Mouse (Mus musculus) thymus, adult 2 months (tissue): Measurements from ENCODE around the gene Ankrd11. TPM values are rescaled to one million over a fixed set of nuclear protein-coding genes. Genes with fewer than 3 reads are reported as not detected.
"Not testable (repeated sequence)": the region's sequence is repeated elsewhere in the genome, so short reads cannot be mapped to it uniquely, and the experiment has no call there.

Experiments used
- DNase-seq: peaks from one replicate; pipeline ENCODE4 v3.0.0; 2021
- H3K27ac ChIP-seq: fragments of 200-500 bp; 2 replicates; pipeline ENCODE4 v1.5.1; 2012; ENCODE audit warnings: low read length, control low read depth; ENCODE audit not compliant: control insufficient read depth, insufficient read depth
- H3K27me3 ChIP-seq: fragments of 200-500 bp; 2 replicates; pipeline ENCODE4 v1.6.1; 2012; ENCODE audit warnings: mild to moderate bottlenecking, low read length, moderate library complexity, mixed read lengths; ENCODE audit not compliant: control insufficient read depth, insufficient read depth
- H3K36me3 ChIP-seq: fragments of 200-500 bp; 2 replicates; pipeline ENCODE4 v1.6.1; 2012; ENCODE audit warnings: mild to moderate bottlenecking, low read length, moderate library complexity; ENCODE audit not compliant: control insufficient read depth, insufficient read depth
- H3K4me1 ChIP-seq: fragments of 200-500 bp; replicated peaks from 2 replicates; pipeline ENCODE4 v1.6.1; 2012; ENCODE audit warnings: low read length; ENCODE audit not compliant: control insufficient read depth, insufficient read depth
- H3K4me3 ChIP-seq: fragments of 200-500 bp; 2 replicates; pipeline ENCODE4 v1.5.1; 2012; ENCODE audit warnings: mild to moderate bottlenecking, low read length, control low read depth, moderate library complexity; ENCODE audit not compliant: control insufficient read depth, insufficient read depth
- CTCF ChIP-seq: fragments of 200-500 bp; IDR thresholded peaks from 2 replicates; pipeline ENCODE4 v1.5.1; 2012; ENCODE audit warnings: mild to moderate bottlenecking, control low read depth, low read length, moderate library complexity, borderline replicate concordance; ENCODE audit not compliant: control insufficient read depth, poor library complexity, insufficient read depth; ENCODE audit errors: extremely low read depth
- POLR2A ChIP-seq: fragments of 200-500 bp; IDR thresholded peaks from 2 replicates; pipeline ENCODE4 v1.6.1; 2012; ENCODE audit warnings: mild to moderate bottlenecking, low read length, control low read depth, moderate library complexity; ENCODE audit not compliant: control insufficient read depth, poor library complexity, insufficient read depth; ENCODE audit errors: extremely low read depth
- WGBS: fragments of 180-500 bp; shearing (Covaris S2); methylation state at CpG from one replicate; pipeline ENCODE4 v1.1.7; 2018; 5-methylcytosine and 5-hydroxymethylcytosine counted together
- polyA plus RNA-seq: library from polyadenylated mRNA; depleted of rRNA; stranded (reverse); fragments of >200 nt; gene quantifications from 2 replicates; pipeline ENCODE4 v1.2.3, GENCODE M21; 2012

The Ankrd11 gene
- polyA plus RNA-seq, 1 experiment: 118 TPM

DNA sequence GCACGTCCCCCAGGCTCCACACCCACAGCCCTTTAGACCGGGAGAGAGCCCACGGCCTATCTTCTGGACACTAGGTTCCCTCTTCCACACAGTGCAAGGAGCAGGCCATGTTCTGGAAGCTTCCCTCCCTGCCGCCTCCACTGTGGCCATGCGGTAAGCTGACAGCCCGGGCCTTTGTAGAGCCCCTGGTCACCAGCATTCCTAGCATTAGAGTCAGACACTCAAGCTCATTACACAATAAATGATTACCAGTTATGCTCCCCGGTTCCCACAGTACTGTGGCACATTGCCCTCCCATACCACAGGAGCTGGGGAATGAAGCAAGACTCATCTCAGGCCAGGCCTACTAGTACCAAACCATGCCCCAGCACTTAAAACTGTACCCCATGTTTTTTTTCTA lies 6.3 kb upstream of the Ankrd11 start:
- Histone ChIP-seq H3K36me3 (no peaks in the 10 kb centered on the region), H3K4me1 (peaks cover 7% of the 10 kb centered on the region), H3K27ac (no peak overlapping the region), H3K4me3 (no peak overlapping the region), H3K27me3 (no peaks in the 10 kb centered on the region)
- WGBS: 95% methylated on average over 7 of the region's 7 CpGs
- TF ChIP-seq POLR2A (no peak), CTCF (no peak)
- DNase-seq: no peak

GRCm38 (mm10) chr8:123047827-123048226 lies 5.8 kb upstream of the Ankrd11 start:
- TF ChIP-seq CTCF (no peak), POLR2A (no peak)
- Histone ChIP-seq H3K27me3 (no peaks in the 10 kb centered on the region), H3K4me1 (peaks cover 9% of the 10 kb centered on the region), H3K27ac (no peak overlapping the region), H3K4me3 (no peak overlapping the region), H3K36me3 (no peaks in the 10 kb centered on the region)
- DNase-seq: no peak
- WGBS: 97% methylated on average over 7 of the region's 7 CpGs

DNA sequence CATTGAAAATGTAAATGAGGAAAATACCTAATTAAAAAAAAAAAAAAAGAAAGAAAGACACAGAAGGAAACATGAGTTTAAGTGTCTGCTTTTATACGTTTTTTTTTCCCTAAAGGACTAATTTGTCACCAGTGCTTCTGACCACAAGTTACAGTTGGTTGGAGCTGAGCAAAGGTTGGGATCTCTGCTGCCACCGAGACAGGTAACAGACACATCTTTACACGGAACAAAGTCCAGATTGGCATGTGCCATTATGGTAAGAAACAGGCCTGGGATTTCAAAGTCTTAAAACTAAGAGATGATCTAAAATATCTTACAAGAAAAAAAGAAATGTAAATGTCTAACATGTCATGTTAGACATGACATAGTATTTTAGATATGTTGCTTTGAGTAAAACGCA lies 4.6 kb upstream of the Ankrd11 start:
- no peak for DNase-seq
- TF ChIP-seq POLR2A (no peak), CTCF (no peak)
- Histone ChIP-seq H3K27me3 (no peaks in the 10 kb centered on the region), H3K4me3 (no peak overlapping the region), H3K36me3 (no peaks in the 10 kb centered on the region), H3K4me1 (peaks cover 5% of the 10 kb centered on the region), H3K27ac (no peak overlapping the region)
- 88% methylated on average over 4 of the region's 4 CpGs for WGBS

GRCm38 (mm10) chr8:123044743-123045425 lies 2.8 kb upstream of the Ankrd11 start:
- H3K27ac ChIP-seq, DNase-seq, H3K4me3 ChIP-seq, H3K27me3 ChIP-seq, H3K4me1 ChIP-seq, H3K36me3 ChIP-seq: not testable (repeated sequence)
- 91% methylated on average over 23 of the region's 23 CpGs for WGBS

DNA sequence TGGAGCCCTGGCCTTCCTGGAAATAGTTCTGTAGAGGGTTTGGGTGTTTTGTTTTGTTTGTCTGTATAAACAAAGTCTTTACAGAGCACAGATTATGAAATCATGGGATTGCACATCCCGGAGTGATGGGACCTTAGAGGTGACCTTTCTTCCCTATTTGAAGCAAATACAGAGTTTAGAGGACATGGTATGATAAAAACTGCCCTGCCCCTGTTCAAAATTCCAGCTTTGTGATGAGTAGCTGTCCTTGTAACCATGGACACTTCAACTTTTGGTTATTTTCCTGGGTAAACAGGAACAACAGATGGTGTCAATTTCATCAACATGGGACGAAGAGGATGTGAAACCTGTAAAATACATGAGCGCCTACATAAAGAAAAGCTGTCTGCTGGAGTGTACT lies 1.9 kb upstream of the Ankrd11 start:
- no peaks in the 10 kb centered on the region for H3K27me3 ChIP-seq
- H3K4me1 ChIP-seq: peaks cover 11% of the 10 kb centered on the region
- H3K36me3 ChIP-seq: no peaks in the 10 kb centered on the region
- no peak for TF ChIP-seq CTCF
- no peak for TF ChIP-seq POLR2A
- 91% methylated on average over 3 of the region's 3 CpGs for WGBS
- no peak overlapping the region for H3K27ac ChIP-seq
- no peak for DNase-seq
- no peak overlapping the region for H3K4me3 ChIP-seq

GRCm38 (mm10) chr8:123042974-123043625 lies 1.0 kb upstream of the Ankrd11 start:
- TF ChIP-seq CTCF (no peak), POLR2A (no peak)
- WGBS: 6% methylated on average over 22 of the region's 22 CpGs

DNA sequence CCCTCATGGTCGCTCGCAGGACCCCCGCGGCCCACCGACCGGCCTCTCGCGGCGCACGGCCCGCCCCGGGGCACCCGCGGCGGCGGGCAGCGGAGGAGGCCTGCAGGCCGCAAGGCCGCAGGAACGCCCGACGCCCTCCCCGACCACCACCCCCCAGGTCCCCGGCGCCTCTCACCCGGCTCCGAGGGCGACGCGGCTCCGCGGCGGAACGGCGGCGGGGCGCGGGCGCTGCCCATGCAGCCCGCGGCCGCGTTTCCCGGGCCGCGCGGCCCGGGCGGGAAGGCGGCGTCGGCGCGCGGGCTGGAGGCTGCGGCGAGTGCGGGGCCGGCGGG lies 337 bp downstream of the Ankrd11 start:
- peak overlapping the region; percentile 81; the same call in 1 of the 2 replicates for H3K27ac ChIP-seq
- peak overlapping the region; percentile 88 for H3K4me3 ChIP-seq
- H3K36me3 ChIP-seq: no peaks in the 10 kb centered on the region
- 4% methylated on average over 60 of the region's 60 CpGs for WGBS
- H3K4me1 ChIP-seq: peaks cover 19% of the 10 kb centered on the region
- no peak for DNase-seq
- H3K27me3 ChIP-seq: no peaks in the 10 kb centered on the region
- TF ChIP-seq POLR2A (no peak), CTCF (no peak)

More at GRCm38 (mm10) chr8:123042974-123043625, 1.0 kb upstream of the Ankrd11 start:
- Histone ChIP-seq H3K36me3 (no peaks in the 10 kb centered on the region), H3K27me3 (no peaks in the 10 kb centered on the region), H3K4me1 (peaks cover 11% of the 10 kb centered on the region), H3K27ac (peak overlapping the region; percentile 86), H3K4me3 (peak overlapping the region; percentile 73)
- DNase-seq: no peak
